Mouse (Mus musculus): ENCODE results near the gene Dync2li1. TPM values are rescaled to one million over a fixed set of nuclear protein-coding genes. Genes with fewer than 3 reads are reported as not detected.

Gene Dync2li1
- polyA plus RNA-seq, 1 experiment: not detected

GRCm38 (mm10) chr17:84681670-84682069, 55.4 kb downstream of the Dync2li1 start:
- Histone ChIP-seq H3K27ac (ENCODE audit: insufficient read depth, low read depth, low read length) (no peak overlapping the region), H3K4me1 (ENCODE audit: control insufficient read depth, insufficient read depth, low read length) (no peaks in the 10 kb centered on the region), H3K4me3 (ENCODE audit: insufficient read depth, low read depth, low read length) (no peak overlapping the region)
- 80% methylated on average over 3 of the region's 3 CpGs for WGBS
- TF ChIP-seq POLR2A (IDR thresholded peaks at IDR 0.05; ENCODE audit: insufficient read depth, low read depth, low read length): no peak
- TF ChIP-seq CTCF (IDR thresholded peaks at IDR 0.05; ENCODE audit: insufficient read depth, low read depth, low read length): no peak

- no peak within 1 kb of the TSS for H3K27ac ChIP-seq (ENCODE audit: insufficient read depth, low read depth, low read length)
- H3K4me3 ChIP-seq (ENCODE audit: insufficient read depth, low read depth, low read length): no peak within 1 kb of the TSS
- no peaks in the 10 kb centered on the region for H3K4me1 ChIP-seq (ENCODE audit: control insufficient read depth, insufficient read depth, low read length)
- TF ChIP-seq CTCF (IDR thresholded peaks at IDR 0.05; ENCODE audit: insufficient read depth, low read depth, low read length) (no peak), POLR2A (IDR thresholded peaks at IDR 0.05; ENCODE audit: insufficient read depth, low read depth, low read length) (no peak)
- 92% methylated on average over 18 of the region's 18 CpGs for WGBS
These were observed 56.7 kb downstream of the Dync2li1 start, which contains the start of gene Abcg5 for GRCm38 (mm10) chr17:84682734-84683717. Gene Abcg5, minus strand, starts transcription at chr17:84683011.

- 72% methylated on average over 6 of the region's 6 CpGs for WGBS
These were observed 58.0 kb downstream of the Dync2li1 start for GRCm38 (mm10) chr17:84684284-84684683.

GRCm38 (mm10) chr17:84685286-84685685, 59.0 kb downstream of the Dync2li1 start:
- Histone ChIP-seq H3K27ac (ENCODE audit: insufficient read depth, low read depth, low read length) (no peak overlapping the region), H3K4me3 (ENCODE audit: insufficient read depth, low read depth, low read length) (no peak overlapping the region), H3K4me1 (ENCODE audit: control insufficient read depth, insufficient read depth, low read length) (no peaks in the 10 kb centered on the region)
- TF ChIP-seq CTCF (IDR thresholded peaks at IDR 0.05; ENCODE audit: insufficient read depth, low read depth, low read length) (no peak), POLR2A (IDR thresholded peaks at IDR 0.05; ENCODE audit: insufficient read depth, low read depth, low read length) (no peak)
- WGBS: 87% methylated on average over 4 of the region's 4 CpGs

More at GRCm38 (mm10) chr17:84684284-84684683, 58.0 kb downstream of the Dync2li1 start:
- no peaks in the 10 kb centered on the region for H3K4me1 ChIP-seq (ENCODE audit: control insufficient read depth, insufficient read depth, low read length)
- no peak overlapping the region for H3K27ac ChIP-seq (ENCODE audit: insufficient read depth, low read depth, low read length)
- TF ChIP-seq CTCF (IDR thresholded peaks at IDR 0.05; ENCODE audit: insufficient read depth, low read depth, low read length) (no peak), POLR2A (IDR thresholded peaks at IDR 0.05; ENCODE audit: insufficient read depth, low read depth, low read length) (no peak)
- no peak overlapping the region for H3K4me3 ChIP-seq (ENCODE audit: insufficient read depth, low read depth, low read length)

- TF ChIP-seq POLR2A (IDR thresholded peaks at IDR 0.05; ENCODE audit: insufficient read depth, low read depth, low read length): no peak
- TF ChIP-seq CTCF (IDR thresholded peaks at IDR 0.05; ENCODE audit: insufficient read depth, low read depth, low read length): no peak
- H3K4me3 ChIP-seq (ENCODE audit: insufficient read depth, low read depth, low read length): no peak overlapping the region
- peaks cover 2% of the 10 kb centered on the region; the same call in 1 of the 2 replicates for H3K4me1 ChIP-seq (ENCODE audit: control insufficient read depth, insufficient read depth, low read length)
- 71% methylated on average over 5 of the region's 5 CpGs for WGBS
- H3K27ac ChIP-seq (ENCODE audit: insufficient read depth, low read depth, low read length): no peak overlapping the region
These were observed 61.7 kb downstream of the Dync2li1 start for GRCm38 (mm10) chr17:84687994-84688393.

- WGBS: 90% methylated on average over 11 of the region's 11 CpGs
- peaks cover 2% of the 10 kb centered on the region; the same call in 1 of the 2 replicates for H3K4me1 ChIP-seq (ENCODE audit: control insufficient read depth, insufficient read depth, low read length)
- H3K4me3 ChIP-seq (ENCODE audit: insufficient read depth, low read depth, low read length): no peak overlapping the region
- TF ChIP-seq POLR2A (IDR thresholded peaks at IDR 0.05; ENCODE audit: insufficient read depth, low read depth, low read length): no peak
- no peak for TF ChIP-seq CTCF (IDR thresholded peaks at IDR 0.05; ENCODE audit: insufficient read depth, low read depth, low read length)
- no peak overlapping the region for H3K27ac ChIP-seq (ENCODE audit: insufficient read depth, low read depth, low read length)
These were observed 62.5 kb downstream of the Dync2li1 start for GRCm38 (mm10) chr17:84688834-84689233.

- no peak for TF ChIP-seq POLR2A (IDR thresholded peaks at IDR 0.05; ENCODE audit: insufficient read depth, low read depth, low read length)
- no peak for TF ChIP-seq CTCF (IDR thresholded peaks at IDR 0.05; ENCODE audit: insufficient read depth, low read depth, low read length)
- no peak overlapping the region for H3K4me3 ChIP-seq (ENCODE audit: insufficient read depth, low read depth, low read length)
- WGBS: 88% methylated on average over 5 of the region's 5 CpGs
- H3K4me1 ChIP-seq (ENCODE audit: control insufficient read depth, insufficient read depth, low read length): peaks cover 2% of the 10 kb centered on the region; the same call in 1 of the 2 replicates
- H3K27ac ChIP-seq (ENCODE audit: insufficient read depth, low read depth, low read length): no peak overlapping the region
These were observed 63.0 kb downstream of the Dync2li1 start for GRCm38 (mm10) chr17:84689316-84689715.

GRCm38 (mm10) chr17:84690111-84690510, 63.8 kb downstream of the Dync2li1 start:
- Histone ChIP-seq H3K4me3 (ENCODE audit: insufficient read depth, low read depth, low read length) (no peak overlapping the region), H3K4me1 (ENCODE audit: control insufficient read depth, insufficient read depth, low read length) (peaks cover 2% of the 10 kb centered on the region; the same call in 1 of the 2 replicates), H3K27ac (ENCODE audit: insufficient read depth, low read depth, low read length) (no peak overlapping the region)
- TF ChIP-seq CTCF (IDR thresholded peaks at IDR 0.05; ENCODE audit: insufficient read depth, low read depth, low read length) (no peak), POLR2A (IDR thresholded peaks at IDR 0.05; ENCODE audit: insufficient read depth, low read depth, low read length) (no peak)
- WGBS: 83% methylated on average over 5 of the region's 5 CpGs

- TF ChIP-seq CTCF (IDR thresholded peaks at IDR 0.05; ENCODE audit: insufficient read depth, low read depth, low read length) (no peak), POLR2A (IDR thresholded peaks at IDR 0.05; ENCODE audit: insufficient read depth, low read depth, low read length) (no peak)
- H3K27ac ChIP-seq (ENCODE audit: insufficient read depth, low read depth, low read length): no peak overlapping the region
- 74% methylated on average over 2 of the region's 2 CpGs for WGBS
These were observed 67.4 kb downstream of the Dync2li1 start for GRCm38 (mm10) chr17:84693741-84694140.

More at GRCm38 (mm10) chr17:84693741-84694140, 67.4 kb downstream of the Dync2li1 start:
- Histone ChIP-seq H3K4me3 (ENCODE audit: insufficient read depth, low read depth, low read length) (no peak overlapping the region), H3K4me1 (ENCODE audit: control insufficient read depth, insufficient read depth, low read length) (peaks cover 2% of the 10 kb centered on the region; the same call in 1 of the 2 replicates)

Measured in olfactory bulb, adult 2 months (tissue).